Mouse (Mus musculus) central nervous system, embryonic 14 days (tissue): ENCODE data around the gene Ankk1. TPM values are rescaled to one million over a fixed set of nuclear protein-coding genes. Genes with fewer than 3 reads are reported as not detected.

Experiments used
- polyA plus RNA-seq: library from polyadenylated mRNA; depleted of rRNA; stranded (reverse); fragments of >200 nt; gene quantifications from 2 replicates; pipeline ENCODE4 v1.2.3, GENCODE M21; 2012; rRNA removed

Gene Ankk1
- polyA plus RNA-seq, result not detected in 2 replicates

GRCm38 (mm10) chr9:49426921-49427320, at the start of gene Ankk1:
TSS of gene Ankk1 (minus strand) at chr9:49427021.

Other genes with a start within 250 kb of the Ankk1 start
- gene Gm4894, start 176.5 kb downstream of the Ankk1 start, polyA plus RNA-seq, result not detected in 2 replicates
- gene Drd2, start 86.4 kb downstream of the Ankk1 start, polyA plus RNA-seq, result 3.9 TPM in 2 replicates
- gene Ttc12, start 59.2 kb upstream of the Ankk1 start, polyA plus RNA-seq, result 2.1 and 2.6 TPM in 2 replicates